Mouse (Mus musculus): ENCODE results near the gene Cd2bp2. TPM values are rescaled to one million over a fixed set of nuclear protein-coding genes. Genes with fewer than 3 reads are reported as not detected.

Gene Cd2bp2
- total and polyA plus RNA-seq, 2 experiments from 2014 or later = 26.9 to 39.3 TPM

- peaks cover 6% of the 10 kb centered on the region for H3K4me1 ChIP-seq (ENCODE audit: control insufficient read depth, insufficient read depth)
- no peak for ATAC-seq (ENCODE audit: insufficient read depth, low read depth)
- H3K4me2 ChIP-seq (ENCODE audit: low read depth, low read length) = no peak overlapping the region
- H3K27ac ChIP-seq (ENCODE audit: low read depth) = no peak overlapping the region
- no peaks in the 10 kb centered on the region for H3K27me3 ChIP-seq (ENCODE audit: control insufficient read depth, insufficient read depth, low read length)
- H3K9me3 ChIP-seq (replicated peaks; ENCODE audit: control insufficient read depth, low read length) = no peaks in the 10 kb centered on the region
- DNase-seq (ENCODE audit: low spot score) = no peak
- no peak overlapping the region for H3K4me3 ChIP-seq (ENCODE audit: low read depth, low read length)
- TF ChIP-seq CTCF (IDR thresholded peaks at IDR 0.05; ENCODE audit: low read depth) (no peak), EP300 (IDR thresholded peaks at IDR 0.05; ENCODE audit: low read depth) (no peak)
- no peak overlapping the region for H3K9ac ChIP-seq (replicated peaks; ENCODE audit: low read depth, low read length)
- 87% methylated on average over 17 of the region's 17 CpGs for WGBS
- peaks cover 58% of the 10 kb centered on the region for H3K36me3 ChIP-seq (replicated peaks; ENCODE audit: control insufficient read depth, insufficient read depth, low read length)
Observed at GRCm38 (mm10) chr7:127194011-127194632, 1.7 kb downstream of the Cd2bp2 start.

DNA sequence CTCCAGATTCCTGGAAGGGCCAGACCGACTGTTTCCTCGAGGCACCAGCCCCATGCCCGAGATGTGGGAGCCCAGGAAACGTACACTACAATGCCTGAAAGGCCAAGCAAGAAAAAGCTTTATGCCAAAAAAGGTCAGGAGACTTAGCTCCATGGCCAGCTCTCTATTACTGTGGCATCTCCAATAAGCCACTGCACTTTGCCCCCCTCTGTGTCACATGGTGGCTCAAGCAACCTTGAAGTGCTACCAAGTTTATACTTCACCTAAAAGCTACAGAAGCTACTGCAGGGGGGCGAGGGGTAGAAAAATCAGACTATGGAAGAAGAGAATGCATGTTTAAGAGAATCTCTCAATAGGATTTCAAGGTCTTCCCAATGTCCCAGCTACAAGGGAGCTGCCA is 2.9 kb downstream of the Cd2bp2 start:
- ATAC-seq (ENCODE audit: insufficient read depth, low read depth) = no peak
- TF ChIP-seq CTCF (IDR thresholded peaks at IDR 0.05; ENCODE audit: low read depth) (no peak), EP300 (IDR thresholded peaks at IDR 0.05; ENCODE audit: low read depth) (no peak)
- WGBS = 92% methylated on average over 5 of the region's 5 CpGs

GRCm38 (mm10) chr7:127190672-127191071 is 5.2 kb downstream of the Cd2bp2 start:
- Histone ChIP-seq H3K4me1 (ENCODE audit: control insufficient read depth, insufficient read depth) (no peaks in the 10 kb centered on the region; the same call in 1 of the 2 replicates), H3K4me3 (ENCODE audit: low read depth, low read length) (no peak overlapping the region), H3K4me2 (ENCODE audit: low read depth, low read length) (no peak overlapping the region), H3K27me3 (ENCODE audit: control insufficient read depth, insufficient read depth, low read length) (no peaks in the 10 kb centered on the region), H3K9me3 (replicated peaks; ENCODE audit: control insufficient read depth, low read length) (no peaks in the 10 kb centered on the region), H3K36me3 (replicated peaks; ENCODE audit: control insufficient read depth, insufficient read depth, low read length) (peaks cover 36% of the 10 kb centered on the region), H3K27ac (ENCODE audit: low read depth) (no peak overlapping the region), H3K9ac (replicated peaks; ENCODE audit: low read depth, low read length) (no peak overlapping the region)
- WGBS = 79% methylated on average over 6 of the region's 6 CpGs
- no peak for TF ChIP-seq EP300 (IDR thresholded peaks at IDR 0.05; ENCODE audit: low read depth)
- no peak for DNase-seq (ENCODE audit: low spot score)
- ATAC-seq (ENCODE audit: insufficient read depth, low read depth) = no peak

More for the DNA sequence above, 2.9 kb downstream of the Cd2bp2 start:
- Histone ChIP-seq H3K4me2 (ENCODE audit: low read depth, low read length) (no peak overlapping the region), H3K4me3 (ENCODE audit: low read depth, low read length) (no peak overlapping the region), H3K9me3 (replicated peaks; ENCODE audit: control insufficient read depth, low read length) (no peaks in the 10 kb centered on the region), H3K4me1 (ENCODE audit: control insufficient read depth, insufficient read depth) (peaks cover 6% of the 10 kb centered on the region), H3K27ac (ENCODE audit: low read depth) (no peak overlapping the region), H3K27me3 (ENCODE audit: control insufficient read depth, insufficient read depth, low read length) (no peaks in the 10 kb centered on the region), H3K9ac (replicated peaks; ENCODE audit: low read depth, low read length) (no peak overlapping the region), H3K36me3 (replicated peaks; ENCODE audit: control insufficient read depth, insufficient read depth, low read length) (peaks cover 47% of the 10 kb centered on the region)
- DNase-seq (ENCODE audit: low spot score) = no peak

DNA sequence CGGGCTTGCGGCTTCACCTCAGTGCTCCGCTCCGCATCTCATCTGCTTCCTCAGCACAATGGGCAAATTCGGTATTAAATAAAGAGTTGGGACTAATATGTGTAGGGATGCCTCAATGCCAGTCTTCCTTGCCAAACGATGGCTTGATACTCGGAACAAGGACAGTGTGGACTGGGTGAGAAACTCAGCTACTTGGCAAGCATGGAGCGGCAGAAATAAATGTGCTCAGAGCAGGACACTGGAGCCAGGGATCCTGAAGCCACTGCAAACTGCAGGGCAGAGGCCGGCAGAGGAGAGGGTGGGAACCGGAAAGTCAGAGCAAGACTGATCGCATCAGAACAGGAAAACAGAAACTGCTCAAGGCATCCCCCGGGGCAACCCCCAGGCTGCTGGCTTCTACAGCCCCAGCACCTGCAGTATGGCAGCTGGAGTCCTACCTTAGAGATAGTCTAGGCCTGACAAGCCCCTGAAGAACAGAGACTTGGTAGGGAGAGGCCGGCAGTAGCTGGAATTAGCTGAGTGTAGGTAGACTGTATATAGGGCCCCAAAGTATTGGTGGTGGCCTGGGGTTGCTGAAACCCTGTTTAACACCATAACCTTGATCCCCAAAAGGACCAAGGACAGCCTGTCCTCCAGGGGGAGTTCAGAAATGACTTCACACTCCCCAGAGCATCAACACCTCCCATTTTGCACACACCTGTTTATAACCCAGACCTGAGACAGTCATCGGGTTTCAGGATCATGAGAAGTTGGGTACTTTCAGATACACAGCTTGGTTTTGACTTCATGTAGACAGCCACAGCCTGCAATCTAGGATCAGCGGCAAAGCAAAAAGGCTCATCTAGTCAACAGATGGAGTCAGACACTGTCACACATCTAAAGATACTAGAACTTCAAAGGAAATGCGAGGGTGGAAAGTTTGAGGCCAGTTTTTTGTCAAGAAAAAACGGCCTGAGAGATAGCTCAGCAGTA is 7.3 kb downstream of the Cd2bp2 start:
- DNase-seq (ENCODE audit: low spot score) (no peak), ATAC-seq (ENCODE audit: insufficient read depth, low read depth) (no peak)
- H3K4me2 ChIP-seq (ENCODE audit: low read depth, low read length) = no peak overlapping the region
- no peak overlapping the region for H3K4me3 ChIP-seq (ENCODE audit: low read depth, low read length)
- peak overlapping the region; percentile 2; the same call in 1 of the 2 replicates for H3K27ac ChIP-seq (ENCODE audit: low read depth)
- H3K9ac ChIP-seq (replicated peaks; ENCODE audit: low read depth, low read length) = no peak overlapping the region
- no peaks in the 10 kb centered on the region for H3K9me3 ChIP-seq (replicated peaks; ENCODE audit: control insufficient read depth, low read length)
- 69% methylated on average over 17 of the region's 17 CpGs for WGBS
- H3K4me1 ChIP-seq (ENCODE audit: control insufficient read depth, insufficient read depth) = no peaks in the 10 kb centered on the region
- H3K27me3 ChIP-seq (ENCODE audit: control insufficient read depth, insufficient read depth, low read length) = no peaks in the 10 kb centered on the region
- TF ChIP-seq EP300 (IDR thresholded peaks at IDR 0.05; ENCODE audit: low read depth) (no peak), CTCF (IDR thresholded peaks at IDR 0.05; ENCODE audit: low read depth) (no peak)
- peaks cover 26% of the 10 kb centered on the region for H3K36me3 ChIP-seq (replicated peaks; ENCODE audit: control insufficient read depth, insufficient read depth, low read length)

GRCm38 (mm10) chr7:127187351-127187750 is 8.5 kb downstream of the Cd2bp2 start:
- no peaks in the 10 kb centered on the region for H3K9me3 ChIP-seq (replicated peaks; ENCODE audit: control insufficient read depth, low read length)
- H3K27ac ChIP-seq (ENCODE audit: low read depth) = no peak overlapping the region
- no peak overlapping the region for H3K4me3 ChIP-seq (ENCODE audit: low read depth, low read length)
- H3K9ac ChIP-seq (replicated peaks; ENCODE audit: low read depth, low read length) = no peak overlapping the region
- WGBS = 72% methylated on average over 9 of the region's 10 CpGs
- no peak overlapping the region for H3K4me2 ChIP-seq (ENCODE audit: low read depth, low read length)
- ATAC-seq (ENCODE audit: insufficient read depth, low read depth) (no peak), DNase-seq (ENCODE audit: low spot score) (no peak)
- H3K36me3 ChIP-seq (replicated peaks; ENCODE audit: control insufficient read depth, insufficient read depth, low read length) = peaks cover 14% of the 10 kb centered on the region
- no peak for TF ChIP-seq EP300 (IDR thresholded peaks at IDR 0.05; ENCODE audit: low read depth)
- no peaks in the 10 kb centered on the region for H3K4me1 ChIP-seq (ENCODE audit: control insufficient read depth, insufficient read depth)
- H3K27me3 ChIP-seq (ENCODE audit: control insufficient read depth, insufficient read depth, low read length) = no peaks in the 10 kb centered on the region
